Mouse (Mus musculus): Measurements from ENCODE around the gene Chkb.
"Not testable (repeated sequence)": the region's sequence is repeated elsewhere in the genome, so short reads cannot be mapped to it uniquely, and the experiment has no call there.

Chkb gene

GRCm38 (mm10) chr15:89453865-89454478 lies 24.3 kb upstream of the Chkb start, which contains the start of gene Mapk8ip2:
Mapk8ip2 (plus strand) TSS chr15:89453913.
- in situ Hi-C loops (cut with MboI, MseI): no loop called here

- in situ Hi-C loops (cut with MboI, MseI): no loop called here
Observed at GRCm38 (mm10) chr15:89452906-89453864, 23.5 kb upstream of the Chkb start.

GRCm38 (mm10) chr15:89442486-89443070 lies 12.9 kb upstream of the Chkb start:
- in situ Hi-C loops (cut with MboI, MseI): no loop called here

GRCm38 (mm10) chr15:89435878-89436277 lies 6.2 kb upstream of the Chkb start:
- in situ Hi-C loops (cut with MboI, MseI): no loop called here

GRCm38 (mm10) chr15:89434136-89434535 lies 4.4 kb upstream of the Chkb start:
- in situ Hi-C loops (cut with MboI, MseI): no loop called here

GRCm38 (mm10) chr15:89432946-89433345 lies 3.2 kb upstream of the Chkb start:
- in situ Hi-C loops (cut with MboI, MseI): no loop called here

GRCm38 (mm10) chr15:89431806-89432205 lies 2.1 kb upstream of the Chkb start:
- in situ Hi-C loops (cut with MboI, MseI): no loop called here

GRCm38 (mm10) chr15:89431271-89431670 lies 1.6 kb upstream of the Chkb start:
- in situ Hi-C loops (cut with MboI, MseI): no loop called here

- in situ Hi-C loops (cut with MboI, MseI): not testable (repeated sequence)
Observed at GRCm38 (mm10) chr15:89430771-89431170, 1.1 kb upstream of the Chkb start.

- in situ Hi-C loops (cut with MboI, MseI): no loop called here
Observed at GRCm38 (mm10) chr15:89430341-89430740, 633 bp upstream of the Chkb start.

GRCm38 (mm10) chr15:89428821-89429351 lies 822 bp downstream of the Chkb start:
- in situ Hi-C loops (cut with MboI, MseI): loop anchor here in 1 of 2 experiments (5.0 kb wide), 1 partner anchor 77 kb away; no protein-coding TSS in a partner anchor

GRCm38 (mm10) chr15:89428136-89428790 lies 1.4 kb downstream of the Chkb start:
- in situ Hi-C loops (cut with MboI, MseI): loop anchor here in 1 of 2 experiments (5.0 kb wide), 1 partner anchor 76 kb away; no protein-coding TSS in a partner anchor

GRCm38 (mm10) chr15:89426716-89427115 lies 3.0 kb downstream of the Chkb start:
- in situ Hi-C loops (cut with MboI, MseI): loop anchor here in 1 of 2 experiments (5.0 kb wide), 1 partner anchor 74 kb away; no protein-coding TSS in a partner anchor

GRCm38 (mm10) chr15:89425711-89426121 lies 4.0 kb downstream of the Chkb start, which contains the start of gene Cpt1b:
Cpt1b (minus strand) TSS chr15:89425863.
- in situ Hi-C loops (cut with MboI, MseI): loop anchor here in 1 of 2 experiments (5.0 kb wide), 1 partner anchor 73 kb away; no protein-coding TSS in a partner anchor

GRCm38 (mm10) chr15:89424621-89425020 lies 5.1 kb downstream of the Chkb start:
- in situ Hi-C loops (cut with MboI, MseI): loop anchor here in 1 of 2 experiments (5.0 kb wide), 1 partner anchor 72 kb away; no protein-coding TSS in a partner anchor

- in situ Hi-C loops (cut with MboI, MseI): no loop called here
Observed at GRCm38 (mm10) chr15:89421938-89422337, 7.8 kb downstream of the Chkb start.

- in situ Hi-C loops (cut with MboI, MseI): no loop called here
Observed at GRCm38 (mm10) chr15:89415282-89415681, 14.4 kb downstream of the Chkb start.

GRCm38 (mm10) chr15:89410118-89410517 lies 19.6 kb downstream of the Chkb start, which contains the start of gene Syce3:
Syce3 (minus strand) TSS chr15:89410503.
- in situ Hi-C loops (cut with MboI, MseI): no loop called here

GRCm38 (mm10) chr15:89406691-89407090 lies 23.0 kb downstream of the Chkb start:
- in situ Hi-C loops (cut with MboI, MseI): no loop called here

GRCm38 (mm10) chr15:89404831-89405623 lies 24.7 kb downstream of the Chkb start:
- in situ Hi-C loops (cut with MboI, MseI): no loop called here

All from T-helper 17 cell (primary cell).